Mouse (Mus musculus) ZHBTc4 (cell line): Measurements from ENCODE around the gene Pcp2.

Experiments used
- DNase-seq: peaks from one replicate; pipeline ENCODE4 v3.0.0-alpha.2; 2011; ENCODE audit warnings: low read depth, low spot score

The Pcp2 gene

DNA sequence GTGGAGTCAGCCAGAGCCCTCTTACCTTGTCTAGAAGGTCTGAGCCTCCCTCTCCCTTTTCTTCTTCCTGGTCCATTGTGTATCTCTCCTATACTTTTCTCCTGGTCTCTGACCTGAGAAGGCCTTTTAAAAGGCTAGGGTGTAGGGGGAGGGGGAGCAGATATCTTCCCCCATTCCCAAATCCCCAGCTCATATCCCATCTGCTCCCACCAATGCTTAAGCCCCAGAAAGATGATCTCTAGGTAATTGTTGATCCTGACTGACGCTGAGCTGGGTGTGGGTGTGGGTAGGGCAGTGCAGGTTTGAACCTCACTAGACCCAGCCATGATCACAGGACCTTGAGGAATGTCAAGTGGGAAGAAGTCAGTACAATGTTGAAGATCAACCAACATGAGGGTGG lies at the start of gene Pcp2:
TSS of gene Pcp2 (minus strand) at position 101 of the 400 bp plus-strand sequence.
- DNase-seq = no peak

DNA sequence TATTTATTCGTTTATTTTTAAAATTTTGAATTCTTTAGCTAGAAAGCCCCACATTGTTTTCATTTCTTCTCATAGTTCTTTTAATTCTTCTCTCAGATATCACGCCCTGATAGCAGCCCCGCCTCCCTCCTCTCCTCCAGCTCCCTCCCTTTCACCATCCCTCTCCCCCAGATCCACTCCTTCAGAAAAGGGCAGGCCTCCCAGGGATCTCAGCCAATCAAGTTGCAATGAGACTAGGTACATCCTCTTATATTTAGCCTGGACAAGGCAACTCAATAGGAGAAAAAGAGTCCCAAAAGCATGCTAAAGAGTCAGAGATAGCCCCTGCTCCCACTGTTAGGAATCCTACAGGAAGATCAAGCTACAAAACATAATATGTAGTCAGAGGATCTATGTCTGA lies 49.3 kb upstream of the Pcp2 start:
- no peak for DNase-seq

- peak; percentile 96 for DNase-seq
These were observed 46.7 kb upstream of the Pcp2 start, which contains the start of gene Fcor for GRCm38 (mm10) chr8:3671980-3672491. TSS of gene Fcor (minus strand) at chr8:3672362.

DNA sequence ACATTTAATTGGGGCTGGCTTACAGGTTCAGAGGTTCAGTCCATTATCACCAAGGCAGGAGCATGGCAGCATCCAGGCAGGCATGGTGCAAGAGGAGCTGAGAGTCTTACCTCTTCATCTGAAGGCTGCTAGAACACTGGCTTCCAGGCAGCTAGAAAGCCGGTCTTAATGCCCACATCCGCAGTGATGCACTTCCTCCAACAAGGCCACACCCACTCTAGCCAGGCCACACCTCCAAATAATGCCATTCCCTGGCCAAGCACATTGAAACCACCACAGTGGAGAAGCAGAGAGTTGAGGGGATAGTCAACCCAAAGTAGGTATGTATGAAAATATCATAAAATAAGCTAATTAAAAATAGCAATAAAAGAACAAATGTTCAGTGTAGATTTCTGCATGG lies 45.0 kb upstream of the Pcp2 start:
- DNase-seq = peak; percentile 65

GRCm38 (mm10) chr8:3665507-3665906 lies 40.2 kb upstream of the Pcp2 start, which contains the start of gene Mcemp1:
TSS of gene Mcemp1 (plus strand) at chr8:3665754.
- no peak for DNase-seq

DNA sequence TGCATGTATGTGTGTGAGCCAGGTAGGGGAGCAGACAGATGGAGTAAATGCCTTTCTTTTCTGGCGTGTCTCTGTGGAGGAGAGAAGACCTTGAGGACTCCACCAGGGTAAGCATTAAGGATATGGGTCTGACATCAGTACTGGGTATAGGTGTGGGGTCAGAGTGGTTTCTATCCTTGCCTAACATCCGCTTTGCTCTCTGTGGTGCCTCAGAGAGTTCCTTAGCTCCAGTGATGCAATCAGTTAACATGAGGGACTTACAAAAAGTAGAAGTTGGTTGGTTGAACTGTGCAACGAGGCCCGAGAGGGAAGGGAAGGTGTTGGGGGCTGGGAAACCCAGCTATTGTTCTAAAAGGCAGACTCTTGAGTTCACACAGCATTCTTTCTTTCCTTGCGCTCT lies 39.1 kb upstream of the Pcp2 start:
- no peak for DNase-seq

DNA sequence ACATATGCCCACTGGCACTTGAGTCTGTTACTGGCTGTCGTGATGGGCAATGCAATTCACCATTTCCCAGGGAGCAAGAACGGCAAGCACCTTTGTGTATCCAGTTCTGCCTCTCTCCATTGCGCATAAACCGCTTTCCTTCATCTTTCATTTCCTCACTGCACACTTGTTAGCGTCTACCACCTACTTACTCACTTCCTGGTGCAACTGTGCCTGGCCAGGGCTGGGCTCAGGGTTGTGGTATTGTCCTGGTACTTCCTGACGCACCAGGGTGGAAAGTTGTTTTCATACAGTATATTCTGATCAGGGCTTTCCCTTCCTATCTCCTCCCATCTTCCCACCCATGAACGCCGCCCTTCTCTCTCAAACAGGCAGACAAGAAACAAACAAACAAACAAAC lies 35.5 kb upstream of the Pcp2 start:
- no peak for DNase-seq

- no peak for DNase-seq
These were observed 31.5 kb upstream of the Pcp2 start for GRCm38 (mm10) chr8:3656725-3657381.

DNA sequence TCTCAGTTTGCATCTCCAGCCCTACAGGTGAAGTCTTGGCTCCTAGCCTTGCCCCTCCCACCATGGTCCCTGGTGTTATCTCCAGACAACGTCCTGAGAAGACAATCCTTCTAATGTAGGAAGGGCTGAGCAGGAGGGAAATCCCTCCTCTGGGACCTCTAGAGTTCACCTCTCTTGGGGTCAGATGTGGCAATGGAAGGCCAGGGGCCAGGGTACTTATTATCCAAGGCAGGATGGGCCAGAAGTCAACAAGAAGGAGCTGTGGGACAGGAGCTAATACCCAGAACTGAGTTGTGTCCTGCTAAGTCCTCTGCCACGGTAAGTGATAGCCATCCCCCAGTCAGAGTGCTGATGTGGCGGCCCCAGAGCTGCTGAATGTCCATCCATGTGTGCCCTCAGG lies 30.2 kb upstream of the Pcp2 start, which contains the start of gene Retn:
TSS of gene Retn (plus strand) at position 245 of the 400 bp plus-strand sequence.
- no peak for DNase-seq

- peak; percentile 28 for DNase-seq
These were observed 29.6 kb upstream of the Pcp2 start for GRCm38 (mm10) chr8:3654726-3655508.

GRCm38 (mm10) chr8:3652845-3653244 lies 27.5 kb upstream of the Pcp2 start:
- no peak for DNase-seq

- DNase-seq = peak; percentile 72
These were observed 23.6 kb upstream of the Pcp2 start for GRCm38 (mm10) chr8:3648990-3649389.

DNA sequence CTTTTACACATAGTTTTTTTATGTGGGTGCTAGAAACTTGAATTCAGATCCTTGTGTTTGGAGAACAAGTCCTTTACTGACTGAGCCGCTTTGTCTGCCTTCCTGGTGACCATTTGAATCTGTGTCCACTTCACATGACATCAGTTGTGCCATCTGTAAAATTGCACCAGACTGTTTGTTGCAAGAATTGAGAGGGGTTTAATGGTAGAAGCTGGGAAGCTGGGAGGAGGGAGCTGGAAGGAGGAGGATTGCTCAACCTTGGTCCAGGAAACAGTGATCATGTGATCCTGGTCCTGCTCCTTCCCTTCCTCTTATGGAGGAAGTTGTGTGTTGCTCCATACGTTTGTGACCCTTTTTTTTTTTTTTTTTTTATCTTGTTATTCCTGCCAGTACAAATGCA lies 22.9 kb upstream of the Pcp2 start:
- DNase-seq = no peak

DNA sequence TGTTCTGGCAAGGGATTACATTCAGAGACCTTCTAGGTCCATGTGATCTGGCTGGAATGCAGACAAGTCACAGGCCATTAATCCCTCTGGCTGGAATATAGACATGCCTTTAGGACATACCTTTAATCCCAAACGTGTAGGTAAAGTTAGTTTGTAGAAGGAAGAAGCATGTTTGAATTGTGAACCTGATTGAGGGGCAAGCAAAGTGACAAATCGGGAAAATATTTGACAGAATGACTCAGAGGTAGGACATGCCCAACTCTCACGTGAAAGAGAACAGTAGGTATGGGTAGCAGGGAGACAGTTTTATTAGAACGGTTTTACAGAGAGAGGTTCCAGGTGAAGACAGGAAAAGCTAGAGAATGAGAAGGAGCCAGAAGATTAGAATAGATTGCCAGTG lies 22.2 kb upstream of the Pcp2 start:
- no peak for DNase-seq

DNA sequence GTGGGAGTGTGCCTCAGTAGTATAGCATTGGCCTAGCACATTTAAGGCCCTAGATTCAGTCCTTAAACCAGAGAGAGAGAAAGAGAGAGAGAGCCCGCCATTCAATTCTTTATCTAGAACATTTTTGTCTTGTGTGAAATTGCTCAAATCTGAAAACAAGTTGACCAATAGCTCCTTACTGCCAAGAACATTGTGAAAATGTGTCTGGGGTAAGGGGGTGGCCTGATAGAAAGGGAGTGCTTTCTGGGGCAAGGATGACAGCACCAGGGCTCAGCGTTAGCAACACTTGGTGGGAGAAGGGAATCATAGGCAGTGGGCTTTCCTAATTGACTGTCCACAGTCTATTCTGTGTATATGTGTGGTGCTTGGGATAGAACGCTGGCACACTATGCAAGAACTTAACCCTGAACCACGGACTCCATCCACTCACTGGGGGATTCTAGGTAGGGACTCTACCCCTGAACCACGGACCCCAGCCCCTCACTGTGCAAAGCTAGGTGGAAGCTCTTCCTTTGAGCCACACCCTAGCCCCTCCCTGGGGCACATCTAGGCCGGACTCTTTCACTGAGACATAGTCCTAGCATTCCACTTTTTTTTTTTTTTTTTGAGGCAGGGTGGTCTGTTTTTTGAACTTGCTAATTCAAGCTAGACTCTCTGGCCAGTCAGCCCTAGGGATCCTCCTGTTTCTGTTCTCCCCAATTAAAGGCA lies 21.6 kb upstream of the Pcp2 start:
- DNase-seq = no peak

- DNase-seq = peak; percentile 87
These were observed 20.5 kb upstream of the Pcp2 start for GRCm38 (mm10) chr8:3645804-3646203.

DNA sequence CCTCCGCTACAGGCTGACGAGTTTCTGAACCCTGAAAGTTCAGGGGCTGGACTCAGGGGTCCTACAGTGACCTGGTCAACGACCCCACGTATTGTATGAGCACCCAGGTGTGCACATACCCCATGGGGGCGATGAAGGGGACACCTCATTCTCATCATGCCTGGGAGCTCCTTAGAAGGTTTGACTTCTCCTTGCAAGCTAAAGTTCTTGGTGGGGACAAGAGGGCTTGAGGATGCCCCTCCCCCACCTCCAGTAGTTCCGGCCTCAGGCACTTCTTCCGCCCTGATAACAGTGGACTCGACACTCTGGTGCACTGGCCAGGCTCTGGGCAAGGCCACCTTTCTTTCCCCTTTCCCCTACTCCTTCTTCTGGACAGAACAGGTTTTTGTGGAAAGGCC lies 6.1 kb upstream of the Pcp2 start:
- peak; percentile 31 for DNase-seq

DNA sequence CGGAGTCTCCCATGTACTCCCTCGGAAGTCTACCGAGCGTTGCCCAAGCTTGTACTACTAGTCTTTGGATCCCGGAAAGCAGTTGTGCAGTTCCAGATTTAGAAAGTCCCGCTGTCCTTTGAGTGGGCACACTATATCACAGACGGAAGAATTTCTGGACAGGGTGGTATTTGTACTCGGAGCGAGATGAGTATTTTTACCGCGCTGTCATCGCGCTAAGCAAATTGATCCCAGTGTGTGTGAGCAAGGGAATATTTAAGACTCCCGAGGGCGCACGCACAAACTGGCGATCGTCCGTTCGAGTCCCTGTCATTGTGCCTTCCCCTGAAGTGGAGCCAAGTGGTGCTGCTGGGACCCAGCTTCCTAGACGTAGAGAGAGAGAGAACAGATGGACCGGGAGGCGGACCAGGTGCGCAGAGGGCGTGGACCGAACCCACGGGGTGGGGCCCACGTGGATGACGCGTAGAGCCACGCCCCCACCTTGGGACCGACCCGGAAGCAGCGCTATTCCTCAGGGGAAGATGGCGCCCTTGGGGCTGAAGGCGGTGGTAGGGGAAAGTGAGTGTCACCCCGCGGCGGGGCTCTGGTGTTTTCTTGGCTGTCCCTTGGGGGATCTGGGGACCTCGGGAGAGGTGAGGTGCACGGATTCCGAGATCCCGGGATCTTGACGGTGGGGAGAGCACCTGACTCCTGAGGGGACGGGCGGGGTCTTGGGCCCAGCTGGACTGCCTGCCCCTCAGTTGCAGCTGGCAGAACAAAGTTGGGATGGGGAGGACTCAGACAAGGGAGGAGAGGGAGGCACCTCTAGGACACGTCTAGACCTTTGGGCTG lies 5.5 kb upstream of the Pcp2 start, which contains the start of gene Stxbp2:
TSS of gene Stxbp2 (plus strand) at position 309 of the 831 bp plus-strand sequence.
- DNase-seq = peak; percentile 90

GRCm38 (mm10) chr8:3628014-3628413 lies 2.7 kb upstream of the Pcp2 start:
- peak; percentile 88 for DNase-seq

DNA sequence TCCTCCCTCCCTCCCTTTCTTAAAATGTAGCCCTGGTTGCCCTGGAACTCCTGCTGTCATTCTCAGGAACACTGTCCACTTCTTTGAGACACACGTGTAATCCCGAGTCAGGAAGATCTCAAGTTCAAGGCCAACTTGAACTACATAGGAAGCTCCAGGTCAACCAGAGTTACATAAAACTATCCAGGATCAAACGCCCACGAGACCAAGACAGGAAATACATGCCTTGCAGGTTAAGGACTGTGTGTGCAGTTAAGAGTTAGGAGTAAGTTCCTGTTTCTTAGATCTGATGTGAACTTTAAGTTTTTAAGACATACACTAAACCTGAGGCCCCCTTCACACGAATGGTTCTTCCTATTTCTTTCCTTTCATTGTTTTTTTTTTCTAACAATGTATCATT lies 1.6 kb upstream of the Pcp2 start:
- DNase-seq = no peak

DNA sequence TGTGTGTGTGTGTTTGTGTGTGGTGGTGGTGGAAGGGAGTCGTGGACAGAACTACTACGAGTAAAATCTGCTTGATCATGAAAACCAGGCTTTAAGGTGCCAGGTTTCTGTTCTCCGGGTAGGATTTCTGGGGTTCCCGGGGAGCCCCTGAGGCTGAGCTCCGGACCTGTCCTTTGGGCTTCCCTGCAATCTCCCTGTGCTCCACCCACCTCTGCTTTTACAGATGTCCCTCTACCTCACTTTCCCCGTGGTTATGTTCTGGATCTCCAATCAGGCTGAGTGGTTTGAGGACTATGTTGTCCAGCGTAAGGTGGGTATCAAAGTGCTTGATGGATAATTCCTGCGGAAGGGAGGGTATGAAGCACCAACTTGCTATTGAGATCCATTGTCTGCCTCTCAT lies 3.2 kb downstream of the Pcp2 start:
- no peak for DNase-seq
